Comparison of ENCODE assay signal across 9 mouse cellular contexts in genomic region chr19:42638604-42639481, GRCm38 (mm10). TPM values are rescaled to one million over a fixed set of nuclear protein-coding genes. Genes with fewer than 3 reads are reported as not detected.
A peak's percentile ranks its signal among the peaks of the same experiment; 100 is the strongest.
DNase-seq lines count a peak whose midpoint lies in the region; ATAC-seq lines count a peak whose summit lies in the region.
"Had no signal": no experiment of that assay in that cellular context is flagged by ENCODE, and none has a peak within 500 bp of the region (broad histone marks: within the 10 kb centered on the region; RNA-seq: fewer than 3 reads in every experiment).

No protein-coding gene starts in this region.

- H3K4me2 ChIP-seq in midbrain, embryonic 13.5 days (replicated peaks) = no peak overlapping the region

- no peak overlapping the region for H3K4me3 ChIP-seq in midbrain, embryonic 13.5 days (replicated peaks)

- DNase-seq in heart, adult 11 months = peak; percentile 98
- DNase-seq in heart, adult 8-10 months (ENCODE audit: low spot score) = no peak
- peak; percentile 12 for DNase-seq in urinary bladder, adult 2 months (ENCODE audit: low spot score)
- DNase-seq in urinary bladder, postnatal 25 days (ENCODE audit: low spot score) = no peak
- peak; percentile 43 for DNase-seq in kidney, postnatal 14 days
- no peak for DNase-seq in frontal cortex, postnatal 10 days (ENCODE audit: low spot score in 2 of 2)
- no peak for DNase-seq in layer of hippocampus, postnatal 25 days (ENCODE audit: extremely low spot score in 1 of 2, low spot score in 1 of 2)

- H3K27me3 ChIP-seq in midbrain, embryonic 13.5 days = no peaks in the 10 kb centered on the region

- no peak overlapping the region for H3K9ac ChIP-seq in midbrain, embryonic 13.5 days (replicated peaks)

- H3K27ac ChIP-seq in midbrain, embryonic 13.5 days = no peak overlapping the region

- no peaks in the 10 kb centered on the region for H3K4me1 ChIP-seq in midbrain, embryonic 13.5 days (replicated peaks)

- no peaks in the 10 kb centered on the region for H3K9me3 ChIP-seq in midbrain, embryonic 13.5 days

- no peak for ATAC-seq in midbrain, embryonic 13.5 days
- ATAC-seq: midbrain, embryonic 16.5 days had no signal

- WGBS in midbrain, embryonic 13.5 days = 65% methylated on average over 8 of the region's 8 CpGs

- H3K36me3 ChIP-seq in midbrain, embryonic 13.5 days = no peaks in the 10 kb centered on the region

RNA-seq across cellular contexts. Expression of gene Loxl4, which starts 26.2 kb away (rescaled TPM):
- total RNA-seq in heart, adult 8-10 months (2022) = 1 to 10 TPM in 1 of 4 experiments, under 1 TPM in 3; 0.60 to 1.1 (median 0.81) TPM
- polyA plus RNA-seq in urinary bladder, adult 2 months (2012; rRNA removed) = 8.7 and 9.1 TPM in 2 replicates
- polyA plus RNA-seq in midbrain, embryonic 13.5 days (2015; fragmentation: Nextera tagmentation; extraction: Ambion mirVana) = 0.11 and 0.17 TPM in 2 replicates
- total RNA-seq in layer of hippocampus, postnatal 25 days (2021) = under 1 TPM; 0.25 to 0.35 TPM

Comparison
In these comparisons a context has a peak if more than half of its experiments do, and no peak if none do; other contexts are left out.
1. DNase-seq: peak in heart, adult 11 months (single experiment), urinary bladder, adult 2 months (single experiment) and kidney, postnatal 14 days (single experiment); none in heart, adult 8-10 months (single experiment), urinary bladder, postnatal 25 days (single experiment), frontal cortex, postnatal 10 days (0 of 2) and layer of hippocampus, postnatal 25 days (0 of 2).